Mouse (Mus musculus): ENCODE results near the gene Bbs9.

GRCm38 (mm10) chr9:22822770-22823169, 347.3 kb downstream of the Bbs9 start:
- TF ChIP-seq TAL1 (IDR thresholded peaks at IDR 0.05; ENCODE audit: low read length) (no peak), GATA1 (IDR thresholded peaks at IDR 0.05; ENCODE audit: low read length) (no peak)

All from erythroblast, embryonic 14.5 days (primary cell).